Mouse (Mus musculus) heart, adult 2 months (tissue): Measurements from ENCODE around the gene Unc13d.

Source experiments
- CTCF ChIP-seq: fragments of 200-600 bp; IDR thresholded peaks from 2 replicates; pipeline ENCODE4 v1.8.1; 2022; ENCODE audit warnings: antibody characterized with exemption, mild to moderate bottlenecking, moderate library complexity
- POLR2A ChIP-seq: fragments of 200-500 bp; IDR thresholded peaks from 2 replicates; pipeline ENCODE4 v1.6.1; 2011; ENCODE audit warnings: mild to moderate bottlenecking, low read depth, low read length, control low read depth; ENCODE audit not compliant: insufficient read depth

- no peak for TF ChIP-seq POLR2A
- no peak for TF ChIP-seq CTCF
Observed at GRCm38 (mm10) chr11:116053510-116054229, 24.1 kb downstream of the Unc13d start.
